Comparison of ENCODE assay signal across 8 mouse cellular contexts in the genomic region with DNA sequence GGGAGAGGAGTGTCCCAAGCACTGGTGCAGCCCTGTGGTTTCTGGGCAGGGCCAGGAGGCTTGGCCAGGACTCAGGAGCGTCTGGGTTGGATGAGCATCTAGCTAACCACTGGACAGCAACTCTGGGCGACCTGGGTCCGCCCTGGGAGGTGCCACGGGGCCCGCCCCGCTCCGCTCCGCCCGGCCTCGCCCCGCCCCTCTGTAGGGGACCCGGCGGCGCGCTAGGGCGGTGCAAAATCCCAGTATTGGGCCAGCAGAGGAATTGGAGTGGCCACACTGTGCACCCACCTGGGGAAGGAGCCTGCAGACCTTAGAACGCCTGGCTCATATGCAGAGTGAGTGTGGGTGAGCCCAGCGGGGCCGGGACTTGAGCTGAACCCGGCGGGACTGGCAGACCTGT. TPM values are rescaled to one million over a fixed set of nuclear protein-coding genes. Genes with fewer than 3 reads are reported as not detected.
DNase-seq lines count a peak whose midpoint lies in the region; ATAC-seq lines count a peak whose summit lies in the region.

A gene (plus strand): TSS at position 196 of the 400 bp plus-strand sequence.

- peak within 1 kb of the TSS; percentile 34 for H3K4me2 ChIP-seq in intestine, embryonic 14.5 days (ENCODE audit: low read length)
- H3K4me2 ChIP-seq in liver, embryonic 13.5 days = peak within 1 kb of the TSS; percentile 45

- ATAC-seq in intestine, embryonic 14.5 days (replicated peaks; ENCODE audit: low FRiP score, low TSS enrichment, low read depth) = peak; percentile 79
- peak; percentile 65 for ATAC-seq in liver, embryonic 13.5 days (ENCODE audit: low read depth)
- no peak for ATAC-seq in cerebellum, adult (ENCODE audit: insufficient number of reproducible peaks, low FRiP score, low TSS enrichment)

- H3K27me3 ChIP-seq in intestine, embryonic 14.5 days (replicated peaks; ENCODE audit: control insufficient read depth, insufficient read depth, low read length) = 0 out of 2 replicates have a peak, but pooled peaks cover 5% of the 10 kb centered on the region
- peaks cover 6% of the 10 kb centered on the region for H3K27me3 ChIP-seq in liver, embryonic 13.5 days

- H3K4me3 ChIP-seq in intestine, embryonic 14.5 days (ENCODE audit: low read depth, low read length) = peak within 1 kb of the TSS; percentile 4; the same call in 1 of the 2 replicates
- no peak within 1 kb of the TSS for H3K4me3 ChIP-seq in liver, embryonic 13.5 days (replicated peaks)

- H3K27ac ChIP-seq in intestine, embryonic 14.5 days (ENCODE audit: low read depth) = no peak within 1 kb of the TSS
- no peak within 1 kb of the TSS for H3K27ac ChIP-seq in liver, embryonic 13.5 days

- DNase-seq in ES-CJ7 (ENCODE audit: low read depth, low spot score) = peak; percentile 5
- DNase-seq in c-Kit-positive CD71-negative TER-119-negative erythroid progenitor cells, embryonic 14.5 days (ENCODE audit: low read depth) = peak; percentile 2
- DNase-seq in intestine, embryonic 14.5 days (ENCODE audit: low spot score) = peak; percentile 50
- peak; percentile 2 for DNase-seq in liver, embryonic 13.5 days
- DNase-seq in ovary, postnatal 36 days (ENCODE audit: low spot score) = no peak
- no peak for DNase-seq in frontal cortex, postnatal 14 days (ENCODE audit: low spot score in 2 of 2)
- no peak for DNase-seq in thymus, postnatal 36 days

- under 1% methylated on average over 21 of the region's 21 CpGs for WGBS in intestine, embryonic 14.5 days
- WGBS in liver, embryonic 13.5 days (ENCODE audit: insufficient replicate concordance) = 1% methylated on average over 21 of the region's 21 CpGs

- no peaks in the 10 kb centered on the region for H3K36me3 ChIP-seq in intestine, embryonic 14.5 days (ENCODE audit: control insufficient read depth, insufficient read depth, low read length)
- no peaks in the 10 kb centered on the region for H3K36me3 ChIP-seq in liver, embryonic 13.5 days

- H3K9me3 ChIP-seq in intestine, embryonic 14.5 days (ENCODE audit: control insufficient read depth, low read length) = no peaks in the 10 kb centered on the region
- H3K9me3 ChIP-seq in liver, embryonic 13.5 days (replicated peaks) = no peaks in the 10 kb centered on the region

- no peaks in the 10 kb centered on the region for H3K4me1 ChIP-seq in intestine, embryonic 14.5 days (replicated peaks; ENCODE audit: control insufficient read depth, insufficient read depth, low read length)
- H3K4me1 ChIP-seq in liver, embryonic 13.5 days (replicated peaks) = 0 out of 2 replicates have a peak, but pooled peaks cover 5% of the 10 kb centered on the region

- no peak within 1 kb of the TSS for H3K9ac ChIP-seq in intestine, embryonic 14.5 days (ENCODE audit: low read length)
- no peak within 1 kb of the TSS for H3K9ac ChIP-seq in liver, embryonic 13.5 days

RNA-seq across cellular contexts. Expression of the gene that starts here (rescaled TPM):
- not detected in 2 replicates for polyA plus RNA-seq in intestine, embryonic 14.5 days (2014; fragmentation: Nextera tagmentation; extraction: Ambion mirVana)
- not detected in 2 replicates for polyA plus RNA-seq in liver, embryonic 13.5 days (2015; fragmentation: Nextera tagmentation; extraction: Ambion mirVana)

Comparison
In these comparisons a context has a peak if more than half of its experiments do, and no peak if none do; other contexts are left out.
1. Peak in DNase-seq, ATAC-seq, H3K4me3 ChIP-seq and H3K4me2 ChIP-seq in intestine, embryonic 14.5 days; RNA of the gene not detected or under 1 TPM.
2. Peak in DNase-seq, ATAC-seq and H3K4me2 ChIP-seq in liver, embryonic 13.5 days; RNA of the gene not detected or under 1 TPM.
3. DNase-seq: peak in ES-CJ7 (single experiment) and c-Kit-positive CD71-negative TER-119-negative erythroid progenitor cells, embryonic 14.5 days (single experiment); none in ovary, postnatal 36 days (single experiment), frontal cortex, postnatal 14 days (0 of 2) and thymus, postnatal 36 days (0 of 2).